Mouse (Mus musculus) frontal cortex, adult 2 months (tissue): ENCODE data around the gene Prox2. TPM values are rescaled to one million over a fixed set of nuclear protein-coding genes. Genes with fewer than 3 reads are reported as not detected.

Experiments
- DNase-seq, 2 experiments: peaks; one replicate each; pipeline ENCODE4 v3.0.0; 2022; ENCODE audit warnings: low spot score in 1 of 2; ENCODE audit errors: extremely low spot score in 1 of 2
- polyA plus RNA-seq: library from polyadenylated mRNA; depleted of rRNA; stranded (reverse); fragments of >200 nt; gene quantifications from 2 replicates; pipeline ENCODE4 v1.2.3, GENCODE M21; 2012

The Prox2 gene
- polyA plus RNA-seq, 1 experiment = 1.3 TPM

GRCm38 (mm10) chr12:85134043-85134794 is 23.7 kb upstream of the Prox2 start:
- DNase-seq = no peak

DNA sequence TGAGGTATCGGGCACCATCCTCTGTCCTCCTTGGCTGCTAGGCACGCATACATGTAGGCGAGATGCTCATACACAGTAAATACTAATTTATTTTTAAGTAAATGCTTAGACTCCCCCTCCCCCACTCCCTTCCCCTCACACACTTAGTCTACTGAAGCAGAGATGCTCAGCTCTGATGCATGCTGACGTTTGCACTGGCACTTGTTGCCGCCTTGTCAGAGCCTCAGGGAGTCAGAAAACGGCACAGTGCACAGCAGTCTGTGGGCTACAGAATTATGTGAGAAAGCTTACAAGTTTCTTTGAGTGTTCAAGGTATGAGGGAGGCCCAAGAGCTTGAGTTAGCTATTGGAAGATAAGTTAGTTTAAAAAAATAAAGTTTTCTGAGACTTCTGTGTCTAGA is 20.8 kb upstream of the Prox2 start:
- DNase-seq = no peak

DNA sequence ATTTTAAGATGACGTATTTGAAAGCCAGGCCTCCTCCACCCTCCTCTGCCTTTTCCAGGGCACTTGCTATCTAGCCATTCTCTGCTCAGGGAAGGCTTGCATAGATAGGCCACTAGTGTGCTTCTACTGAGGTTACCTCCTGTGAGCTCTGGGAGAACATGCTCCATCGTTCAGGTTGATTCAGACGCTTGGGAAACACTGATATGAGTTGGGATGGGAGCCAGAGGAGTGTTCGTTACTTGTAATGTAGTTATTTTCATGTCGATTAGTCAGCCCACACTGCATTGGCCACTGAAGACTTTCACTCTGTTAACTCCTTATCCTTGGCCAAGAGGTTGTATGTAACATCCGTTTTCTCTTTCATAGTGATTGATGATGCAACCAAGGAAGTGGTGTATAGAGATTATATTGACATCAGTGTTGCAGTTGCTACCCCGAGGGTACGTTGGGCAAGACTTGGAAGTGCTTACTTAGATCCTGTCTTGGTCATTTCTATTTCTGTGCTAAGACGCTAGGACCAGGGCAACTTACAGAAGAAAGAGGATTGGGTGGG is 18.9 kb upstream of the Prox2 start:
- DNase-seq = no peak

GRCm38 (mm10) chr12:85126986-85127603 is 16.5 kb upstream of the Prox2 start:
- DNase-seq = no peak

GRCm38 (mm10) chr12:85124751-85125150 is 14.2 kb upstream of the Prox2 start:
- no peak for DNase-seq

- no peak for DNase-seq
Measured at GRCm38 (mm10) chr12:85123645-85124044, 13.1 kb upstream of the Prox2 start.

GRCm38 (mm10) chr12:85123108-85123530 is 12.6 kb upstream of the Prox2 start:
- DNase-seq = no peak

DNA sequence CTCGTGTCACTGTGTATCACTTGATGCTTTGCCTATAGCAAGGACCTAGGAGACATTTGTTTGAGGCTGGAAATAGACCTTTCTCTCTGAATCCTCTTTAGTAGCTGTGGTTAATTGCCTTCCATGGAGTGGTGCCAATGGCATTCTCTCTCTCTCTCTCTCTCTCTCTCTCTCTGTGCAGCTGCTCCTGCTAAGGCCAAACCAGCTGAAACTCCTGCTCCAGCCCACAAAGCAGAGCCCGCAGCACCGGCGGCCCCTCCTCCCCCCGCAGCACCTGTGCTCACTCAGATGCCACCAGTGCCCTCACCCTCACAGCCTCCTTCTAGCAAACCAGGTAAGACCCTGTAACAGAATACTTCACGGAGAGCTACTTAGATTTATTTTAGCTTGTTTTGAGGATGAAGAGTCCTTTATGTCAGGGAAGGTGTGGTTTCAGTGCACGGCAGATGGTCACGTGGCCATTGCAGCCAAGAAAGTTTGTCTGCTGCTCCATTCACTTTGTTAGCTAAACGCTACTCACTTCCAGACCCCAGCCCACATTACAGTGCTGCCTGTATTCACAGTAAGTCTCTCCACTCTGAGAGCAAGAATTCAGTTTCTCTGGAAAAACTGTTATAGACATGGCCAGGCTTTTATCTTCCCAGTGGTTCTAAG is 11.4 kb upstream of the Prox2 start:
- no peak for DNase-seq

DNA sequence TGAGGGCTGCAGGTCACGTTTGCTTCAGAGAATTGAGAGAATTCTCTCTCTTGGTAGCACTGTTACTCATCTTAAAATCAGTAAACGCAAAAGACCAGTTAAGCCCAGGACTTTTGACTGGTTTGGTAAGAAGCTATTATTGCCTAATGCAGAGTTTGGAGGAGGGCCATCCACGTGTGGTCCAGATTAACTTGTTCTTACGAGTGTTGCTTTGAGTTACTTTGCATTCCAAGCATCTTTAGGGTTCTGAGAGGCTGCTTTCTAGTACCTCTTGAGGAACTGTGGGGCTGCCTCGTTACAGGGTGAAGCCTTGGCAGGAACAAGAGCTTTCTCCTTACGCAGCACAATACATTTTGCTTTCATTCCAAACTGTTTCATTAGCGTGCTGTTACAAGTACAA is 5.1 kb upstream of the Prox2 start:
- DNase-seq = no peak

GRCm38 (mm10) chr12:85113917-85114316 is 3.4 kb upstream of the Prox2 start:
- DNase-seq = no peak

- DNase-seq = no peak
Measured at GRCm38 (mm10) chr12:85113337-85113736, 2.8 kb upstream of the Prox2 start.

DNA sequence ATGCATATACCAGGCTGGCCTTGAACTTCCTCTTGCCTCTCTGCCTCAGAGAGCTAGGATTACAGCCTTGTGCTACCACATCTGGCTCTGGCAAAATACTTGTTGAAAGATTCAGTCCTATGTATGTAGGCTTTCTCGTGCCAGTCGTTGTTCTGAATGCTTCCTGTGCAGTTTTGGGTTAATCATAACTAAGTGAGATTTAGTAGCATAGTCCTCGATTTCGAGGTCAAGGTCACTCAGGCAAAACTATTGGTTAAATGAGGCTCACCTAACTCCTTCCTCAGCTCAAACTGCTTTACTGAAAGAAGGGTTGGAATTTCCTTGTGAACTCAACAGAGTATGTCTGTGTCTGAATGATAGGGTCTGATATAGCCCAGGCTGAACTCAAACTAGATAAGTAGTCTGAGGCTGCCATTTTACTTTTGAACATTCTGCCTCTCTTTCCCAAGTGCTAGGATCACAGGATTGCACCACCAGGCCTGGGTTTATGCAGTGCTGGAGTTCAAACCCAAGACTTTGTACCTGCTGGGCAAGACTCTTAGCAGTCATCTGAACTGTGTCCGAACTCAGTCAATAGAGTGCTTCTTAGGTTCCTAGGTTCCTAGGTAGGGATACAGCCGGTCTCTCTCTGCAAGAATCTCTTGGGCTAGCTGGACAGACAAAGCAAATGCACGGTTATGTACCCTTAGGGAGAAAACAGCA is 2.1 kb upstream of the Prox2 start:
- no peak for DNase-seq

DNA sequence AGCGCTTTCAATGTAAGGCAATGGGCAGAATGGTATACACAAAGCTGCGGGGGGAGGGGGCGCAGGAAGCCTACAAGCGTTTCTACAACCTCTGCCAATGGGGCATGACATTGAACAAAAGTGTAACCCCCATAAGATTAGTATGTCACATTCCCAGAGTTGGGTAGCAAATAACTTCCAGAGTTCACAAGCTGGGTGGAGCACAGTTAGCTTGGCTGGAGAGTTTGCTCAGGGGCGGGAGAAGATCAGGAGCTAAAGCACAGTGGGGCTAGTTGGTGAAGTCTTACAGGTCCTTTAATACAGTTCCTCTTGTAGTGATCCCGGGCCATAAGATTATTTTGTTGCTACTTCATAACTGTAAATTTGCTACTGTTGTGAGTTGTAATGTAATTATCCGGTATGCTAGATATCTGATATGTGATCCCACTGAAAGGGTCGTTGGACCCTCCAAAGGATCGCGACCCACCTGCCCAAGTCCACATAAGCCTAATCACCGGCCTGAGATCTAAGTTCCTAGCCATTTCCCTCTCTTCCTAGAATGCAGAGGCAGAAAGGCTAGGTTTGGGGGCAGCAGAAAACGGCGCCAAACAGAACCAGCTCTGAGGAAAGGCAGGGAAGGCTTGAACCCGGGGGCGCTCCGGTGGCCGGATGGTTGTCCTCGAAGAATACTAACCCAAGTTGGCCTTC is 405 bp downstream of the Prox2 start:
- DNase-seq = no peak

- DNase-seq = no peak
Measured at GRCm38 (mm10) chr12:85109426-85109825, 1.1 kb downstream of the Prox2 start.

GRCm38 (mm10) chr12:85108643-85109042 is 1.9 kb downstream of the Prox2 start:
- no peak for DNase-seq

GRCm38 (mm10) chr12:85106292-85106691 is 4.3 kb downstream of the Prox2 start:
- no peak for DNase-seq

DNA sequence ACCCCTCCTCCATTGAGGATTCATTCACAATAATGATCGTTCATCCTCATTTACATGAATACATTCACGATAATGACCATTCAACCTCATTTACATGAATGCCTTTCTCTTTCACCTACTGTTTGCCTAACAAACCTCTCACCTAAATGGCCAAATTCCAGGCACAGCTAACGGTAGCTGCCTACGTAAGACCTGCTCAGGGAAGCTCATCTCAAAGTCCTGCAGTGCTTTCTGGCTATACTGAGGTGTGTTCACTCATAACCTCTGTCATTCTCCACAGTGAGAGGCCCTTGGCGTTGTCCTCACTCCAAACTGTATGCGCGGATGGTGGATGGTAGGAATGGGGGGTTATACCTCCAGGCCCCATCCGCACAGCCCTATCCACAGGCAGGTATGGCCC is 5.8 kb downstream of the Prox2 start:
- DNase-seq = no peak

GRCm38 (mm10) chr12:85103096-85103495 is 7.5 kb downstream of the Prox2 start:
- no peak for DNase-seq

DNA sequence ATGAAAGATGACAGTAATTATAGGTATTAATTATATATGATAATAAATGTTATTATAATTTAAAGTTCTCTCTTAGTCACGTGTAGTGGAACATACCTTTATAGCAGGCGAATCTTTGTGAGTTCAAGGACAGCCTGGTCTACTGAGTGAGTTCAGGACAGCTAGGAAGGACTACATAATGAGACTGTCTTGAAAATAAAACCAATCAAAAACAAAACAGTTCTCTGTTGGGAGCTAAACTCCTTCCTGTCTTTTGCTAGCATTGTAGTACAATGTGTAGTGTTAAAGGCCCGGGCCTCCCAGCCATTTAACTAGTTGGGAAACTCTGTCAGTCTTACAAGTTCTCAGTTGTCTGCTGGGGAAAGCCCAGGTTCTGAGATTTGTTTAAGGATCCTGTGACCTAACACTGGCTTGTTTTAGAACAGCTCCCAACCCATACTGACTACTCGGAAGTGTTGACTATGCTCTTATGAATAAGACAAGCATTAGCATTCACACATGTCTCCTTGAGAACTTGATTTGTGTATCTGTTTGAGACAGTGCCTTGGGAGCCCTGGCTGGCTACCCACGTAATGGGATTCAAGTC is 8.9 kb downstream of the Prox2 start:
- DNase-seq = no peak

- DNase-seq = no peak
Measured at GRCm38 (mm10) chr12:85101001-85101400, 9.6 kb downstream of the Prox2 start.
